ENCODE assay signal across 8 mouse cellular contexts in genomic region chr4:74252245-74253105, GRCm38 (mm10). TPM values are rescaled to one million over a fixed set of nuclear protein-coding genes. Genes with fewer than 3 reads are reported as not detected.
DNase-seq lines count a peak whose midpoint lies in the region; ATAC-seq lines count a peak whose summit lies in the region.

No protein-coding gene starts in this region.

- no peaks in the 10 kb centered on the region for H3K27me3 ChIP-seq in heart, embryonic 10.5 days (ENCODE audit: insufficient read depth, poor library complexity, severe bottlenecking)
- H3K27me3 ChIP-seq in erythroblast, embryonic 14.5 days (ENCODE audit: control insufficient read depth): no peaks in the 10 kb centered on the region
- no peaks in the 10 kb centered on the region for H3K27me3 ChIP-seq in hindbrain, embryonic 11.5 days (ENCODE audit: control insufficient read depth, insufficient read depth, low read length)
- no peaks in the 10 kb centered on the region for H3K27me3 ChIP-seq in megakaryocyte, embryonic 14.5 days (replicated peaks)
- no peaks in the 10 kb centered on the region for H3K27me3 ChIP-seq in stomach, embryonic 15.5 days (replicated peaks)

- peak overlapping the region; percentile 59 for H3K4me2 ChIP-seq in hindbrain, embryonic 11.5 days (replicated peaks; ENCODE audit: low read depth, low read length)
- H3K4me2 ChIP-seq in stomach, embryonic 15.5 days: peak overlapping the region; percentile 84

- H3K9me3 ChIP-seq in heart, embryonic 10.5 days: no peaks in the 10 kb centered on the region
- H3K9me3 ChIP-seq in erythroblast, embryonic 14.5 days (ENCODE audit: control insufficient read depth, low read length): no peaks in the 10 kb centered on the region
- no peaks in the 10 kb centered on the region for H3K9me3 ChIP-seq in hindbrain, embryonic 11.5 days (ENCODE audit: control insufficient read depth, low read length)
- no peaks in the 10 kb centered on the region for H3K9me3 ChIP-seq in megakaryocyte, embryonic 14.5 days
- no peaks in the 10 kb centered on the region for H3K9me3 ChIP-seq in stomach, embryonic 15.5 days

- H3K36me3 ChIP-seq in heart, embryonic 10.5 days: no peaks in the 10 kb centered on the region
- H3K36me3 ChIP-seq in erythroblast, embryonic 14.5 days (ENCODE audit: control insufficient read depth): no peaks in the 10 kb centered on the region
- H3K36me3 ChIP-seq in hindbrain, embryonic 11.5 days (ENCODE audit: control insufficient read depth, insufficient read depth, low read length): no peaks in the 10 kb centered on the region
- H3K36me3 ChIP-seq in megakaryocyte, embryonic 14.5 days (replicated peaks; ENCODE audit: low read length): no peaks in the 10 kb centered on the region
- no peaks in the 10 kb centered on the region for H3K36me3 ChIP-seq in stomach, embryonic 15.5 days

- H3K9ac ChIP-seq in hindbrain, embryonic 11.5 days (ENCODE audit: low read depth, low read length): peak overlapping the region; percentile 80
- peak overlapping the region; percentile 82 for H3K9ac ChIP-seq in stomach, embryonic 15.5 days

- WGBS in heart, embryonic 10.5 days: 2% methylated on average over 46 of the region's 46 CpGs
- WGBS in hindbrain, embryonic 11.5 days: under 1% methylated on average over 46 of the region's 46 CpGs
- WGBS in stomach, embryonic 15.5 days: under 1% methylated on average over 45 of the region's 46 CpGs

- peak overlapping the region; percentile 90 for H3K27ac ChIP-seq in heart, embryonic 10.5 days
- H3K27ac ChIP-seq in hindbrain, embryonic 11.5 days (ENCODE audit: low read depth, low read length): peak overlapping the region; percentile 37
- H3K27ac ChIP-seq in stomach, embryonic 15.5 days: peak overlapping the region; percentile 93

- H3K4me1 ChIP-seq in heart, embryonic 10.5 days: no peaks in the 10 kb centered on the region
- H3K4me1 ChIP-seq in erythroblast, embryonic 14.5 days (ENCODE audit: control insufficient read depth): peaks cover 30% of the 10 kb centered on the region
- H3K4me1 ChIP-seq in hindbrain, embryonic 11.5 days (replicated peaks; ENCODE audit: control insufficient read depth, insufficient read depth, low read length): no peaks in the 10 kb centered on the region
- H3K4me1 ChIP-seq in megakaryocyte, embryonic 14.5 days: peaks cover 25% of the 10 kb centered on the region
- no peaks in the 10 kb centered on the region for H3K4me1 ChIP-seq in stomach, embryonic 15.5 days

- DNase-seq in heart, embryonic 10.5 days (ENCODE audit: low spot score): no peak
- no peak for DNase-seq in heart, adult 9 months (ENCODE audit: low spot score in 2 of 2)
- peak; percentile 69 for DNase-seq in ZHBTc4 (ENCODE audit: low read depth, low spot score)
- DNase-seq in hindbrain, embryonic 11.5 days (ENCODE audit: low spot score): peak; percentile 74
- peak; percentile 38 to 56 for DNase-seq in left cerebral cortex, adult 8-10 months (ENCODE audit: low spot score in 2 of 2)

- ATAC-seq in hindbrain, embryonic 11.5 days (ENCODE audit: low FRiP score): peak; percentile 63
- peak; percentile 15 for ATAC-seq in stomach, embryonic 15.5 days (ENCODE audit: insufficient read depth, low FRiP score, low read depth)

- peak overlapping the region; percentile 89 for H3K4me3 ChIP-seq in heart, embryonic 10.5 days
- H3K4me3 ChIP-seq in erythroblast, embryonic 14.5 days (replicated peaks): peak overlapping the region; percentile 97
- H3K4me3 ChIP-seq in hindbrain, embryonic 11.5 days (ENCODE audit: low read depth, low read length): peak overlapping the region; percentile 53
- peak overlapping the region; percentile 99 for H3K4me3 ChIP-seq in megakaryocyte, embryonic 14.5 days (replicated peaks)
- peak overlapping the region; percentile 92 for H3K4me3 ChIP-seq in stomach, embryonic 15.5 days (replicated peaks)

RNA-seq across cellular contexts. Expression of gene Kdm4c, which starts 10.2 kb away (rescaled TPM):
- polyA plus RNA-seq in heart, embryonic 10.5 days (2016; fragmentation: Nextera tagmentation; extraction: Ambion mirVana): 7.9 and 10.9 TPM in 2 replicates
- polyA plus RNA-seq in erythroblast, embryonic 14.5 days (2012): 0.02 and 0.06 TPM in 2 replicates
- polyA plus RNA-seq in hindbrain, embryonic 11.5 days (2014; fragmentation: Nextera tagmentation; extraction: Ambion mirVana): 17.8 and 18.3 TPM in 2 replicates
- total RNA-seq in left cerebral cortex, adult 8-10 months (2022): 10 to 100 TPM; 24.3 to 27.3 (median 26.7) TPM
- polyA plus RNA-seq in megakaryocyte, embryonic 14.5 days (2012; ENCODE audit: insufficient read depth, low replicate concordance): 0.65 TPM in 1 of 2 replicates, not detected in the other
- polyA plus RNA-seq in stomach, embryonic 15.5 days (2015; fragmentation: Nextera tagmentation; extraction: Ambion mirVana): 11.8 and 13.3 TPM in 2 replicates

Comparison
In these comparisons a context has a peak if more than half of its experiments do, and no peak if none do; other contexts are left out.
1. DNase-seq: peak in ZHBTc4 (single experiment), hindbrain, embryonic 11.5 days (single experiment) and left cerebral cortex, adult 8-10 months (2 of 2); none in heart, embryonic 10.5 days (single experiment) and heart, adult 9 months (0 of 2).
2. H3K27ac ChIP-seq: peak in every context shown above with its lines; median percentile 93 in stomach, embryonic 15.5 days; 90 in heart, embryonic 10.5 days; 37 in hindbrain, embryonic 11.5 days.
3. Peak in every context shown above with its lines, with median percentiles within 50 percentile points of each other: H3K4me3 ChIP-seq.